Mouse (Mus musculus) lung, embryonic 16.5 days (tissue): ENCODE results near the gene Il12b. TPM values are rescaled to one million over a fixed set of nuclear protein-coding genes. Genes with fewer than 3 reads are reported as not detected.
A peak's percentile ranks its signal among the peaks of the same experiment; 100 is the strongest.
"Not testable (repeated sequence)": the region's sequence is repeated elsewhere in the genome, so short reads cannot be mapped to it uniquely, and the experiment has no call there.

Experiments
- ATAC-seq: fragments of 200-750 bp; cut with Nextera tagmentation; 2 replicates; pipeline ENCODE4 v1.8.0; 2017; ENCODE audit warnings: low read depth, mild to moderate bottlenecking, moderate library complexity
- H3K27ac ChIP-seq: fragments of 300-500 bp; sonication (generic); 2 replicates; pipeline ENCODE4 v1.5.1; 2014; ENCODE audit warnings: mild to moderate bottlenecking, control low read depth, low read length
- H3K27me3 ChIP-seq: fragments of 300-500 bp; sonication (generic); 2 replicates; pipeline ENCODE4 v1.6.1; 2014; ENCODE audit warnings: low read depth, low read length, mixed read lengths; ENCODE audit not compliant: control insufficient read depth, insufficient read depth
- H3K36me3 ChIP-seq: fragments of 300-500 bp; sonication (generic); 2 replicates; pipeline ENCODE4 v1.6.1; 2014; ENCODE audit warnings: low read length; ENCODE audit not compliant: control insufficient read depth, insufficient read depth
- H3K4me1 ChIP-seq: fragments of 300-500 bp; sonication (generic); replicated peaks from 2 replicates; pipeline ENCODE4 v1.6.1; 2014; ENCODE audit warnings: low read length, mixed read lengths; ENCODE audit not compliant: control insufficient read depth, insufficient read depth
- H3K4me2 ChIP-seq: fragments of 300-500 bp; sonication (generic); 2 replicates; pipeline ENCODE4 v1.6.1; 2014; ENCODE audit warnings: low read depth, low read length, control low read depth
- H3K4me3 ChIP-seq: fragments of 300-500 bp; sonication (generic); 2 replicates; pipeline ENCODE4 v1.5.1; 2014; ENCODE audit warnings: mild to moderate bottlenecking, low read length, control low read depth
- H3K9ac ChIP-seq: fragments of 300-500 bp; sonication (generic); 2 replicates; pipeline ENCODE4 v1.6.1; 2014; ENCODE audit warnings: low read length, control low read depth
- H3K9me3 ChIP-seq: fragments of 300-500 bp; sonication (generic); 2 replicates; pipeline ENCODE4 v1.6.1; 2016; ENCODE audit warnings: low read length; ENCODE audit not compliant: control insufficient read depth
- WGBS: fragments of 180-500 bp; shearing (Covaris S2); extraction: QIAGEN DNeasy Blood & Tissue Kit; methylation state at CpG from one replicate; pipeline ENCODE4 v1.1.7; 2014; 5-methylcytosine and 5-hydroxymethylcytosine counted together
- polyA plus RNA-seq: library from polyadenylated mRNA; unstranded; fragments of >200 nt; fragmentation: Nextera tagmentation; extraction: Ambion mirVana; gene quantifications from 2 replicates; pipeline ENCODE4 v1.2.1, GENCODE M21; 2015

Gene Il12b
- polyA plus RNA-seq, 1 experiment from 2014 or later = not detected

- not testable (repeated sequence) for H3K36me3 ChIP-seq, H3K27me3 ChIP-seq, H3K9me3 ChIP-seq, H3K27ac ChIP-seq, H3K4me1 ChIP-seq, ATAC-seq, H3K9ac ChIP-seq, H3K4me3 ChIP-seq, H3K4me2 ChIP-seq
- 91% methylated on average over 5 of the region's 5 CpGs for WGBS
These were observed 52.2 kb downstream of the Il12b start for GRCm38 (mm10) chr11:44452016-44452415.

- 34% methylated on average over 2 of the region's 2 CpGs for WGBS
- Histone ChIP-seq H3K9me3 (no peaks in the 10 kb centered on the region), H3K4me2 (no peak overlapping the region), H3K4me1 (no peaks in the 10 kb centered on the region), H3K9ac (no peak overlapping the region), H3K27ac (no peak overlapping the region), H3K4me3 (no peak overlapping the region), H3K36me3 (peaks cover 10% of the 10 kb centered on the region; the same call in 1 of the 2 replicates), H3K27me3 (no peaks in the 10 kb centered on the region)
- peak; percentile 38; the same call in 1 of the 2 replicates for ATAC-seq
These were observed 53.6 kb downstream of the Il12b start for GRCm38 (mm10) chr11:44453423-44453822.

DNA sequence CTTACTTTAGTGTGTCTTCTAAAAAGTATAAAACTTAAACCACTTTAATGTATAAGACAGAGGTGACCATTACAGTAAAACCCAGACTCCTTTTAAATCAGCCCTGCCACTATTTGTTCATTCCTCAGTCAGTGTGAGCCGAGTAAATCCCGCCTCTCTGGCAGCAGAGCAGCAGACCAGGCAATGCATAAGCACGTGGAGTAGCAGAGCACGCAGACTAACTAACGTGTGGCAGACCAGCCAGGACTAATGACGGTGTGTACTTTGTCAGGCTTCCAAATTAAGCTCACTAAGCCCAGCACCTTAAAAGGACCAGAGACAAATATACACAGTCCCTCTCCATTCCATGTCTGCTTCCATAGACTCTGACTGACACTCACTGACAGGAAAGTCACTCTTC lies 61.6 kb downstream of the Il12b start:
- H3K9ac ChIP-seq = no peak overlapping the region
- H3K27ac ChIP-seq = no peak overlapping the region
- 55% methylated on average over 6 of the region's 6 CpGs for WGBS
- no peaks in the 10 kb centered on the region for H3K4me1 ChIP-seq
- no peak overlapping the region for H3K4me3 ChIP-seq
- H3K9me3 ChIP-seq = no peaks in the 10 kb centered on the region
- no peaks in the 10 kb centered on the region for H3K27me3 ChIP-seq
- peaks cover 12% of the 10 kb centered on the region for H3K36me3 ChIP-seq
- H3K4me2 ChIP-seq = no peak overlapping the region
- ATAC-seq = no peak

Other genes starting within 250 kb of the Il12b start
- 56.2 and 59.9 TPM in 2 replicates for gene Ublcp1, start 70.4 kb downstream of the Il12b start, polyA plus RNA-seq
- gene Rnf145, start 118.9 kb downstream of the Il12b start, polyA plus RNA-seq = 63.1 and 65.3 TPM in 2 replicates
- 11.9 and 12.8 TPM in 2 replicates for gene Ebf1, start 217.3 kb downstream of the Il12b start, polyA plus RNA-seq